Mouse (Mus musculus) testis, postnatal 14 days (tissue): ENCODE data around the gene Rab5c.

Experiments
- DNase-seq: peaks from one replicate; pipeline ENCODE4 v3.0.0; 2021; ENCODE audit warnings: low spot score

Gene Rab5c

DNA sequence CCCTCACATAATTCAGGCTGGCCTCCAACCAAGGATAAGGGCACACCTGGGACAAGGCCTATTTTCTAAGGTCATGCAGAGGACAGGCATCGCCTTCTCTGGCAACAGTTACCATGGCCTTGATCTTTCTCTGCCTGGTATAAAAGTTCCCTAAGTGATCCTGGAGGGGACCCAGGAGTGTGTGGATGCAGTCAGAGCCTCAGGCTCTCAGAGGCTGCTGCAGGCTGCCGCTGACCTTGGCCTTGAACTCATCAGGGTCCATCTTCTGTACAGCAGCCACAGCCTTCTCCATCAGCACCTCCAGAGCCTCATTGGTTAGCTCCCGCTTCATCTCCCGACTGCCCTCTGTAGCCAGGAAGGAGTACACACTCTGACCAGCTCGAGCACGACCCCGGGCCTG lies 40.1 kb downstream of the Rab5c start:
- no peak for DNase-seq

DNA sequence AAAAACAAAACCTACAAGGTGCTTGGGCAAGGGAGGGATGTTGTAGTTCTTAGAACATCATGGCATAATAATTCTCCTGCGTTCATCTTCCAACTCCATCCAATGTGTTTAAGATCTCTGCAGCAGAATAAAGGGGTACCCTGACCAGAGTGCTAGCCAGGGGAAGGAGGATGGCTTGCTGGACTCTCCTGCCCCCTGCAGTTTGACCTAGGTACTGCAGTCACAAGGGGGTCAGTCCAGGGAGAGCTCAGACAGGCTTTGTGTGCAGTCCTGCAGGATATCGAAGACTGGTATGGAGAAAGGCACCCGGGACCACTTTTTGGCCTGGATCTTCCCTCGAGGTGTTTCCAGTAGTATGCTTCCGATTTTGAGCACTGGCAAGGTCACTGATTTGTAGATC lies 43.1 kb downstream of the Rab5c start:
- peak; percentile 48 for DNase-seq

DNA sequence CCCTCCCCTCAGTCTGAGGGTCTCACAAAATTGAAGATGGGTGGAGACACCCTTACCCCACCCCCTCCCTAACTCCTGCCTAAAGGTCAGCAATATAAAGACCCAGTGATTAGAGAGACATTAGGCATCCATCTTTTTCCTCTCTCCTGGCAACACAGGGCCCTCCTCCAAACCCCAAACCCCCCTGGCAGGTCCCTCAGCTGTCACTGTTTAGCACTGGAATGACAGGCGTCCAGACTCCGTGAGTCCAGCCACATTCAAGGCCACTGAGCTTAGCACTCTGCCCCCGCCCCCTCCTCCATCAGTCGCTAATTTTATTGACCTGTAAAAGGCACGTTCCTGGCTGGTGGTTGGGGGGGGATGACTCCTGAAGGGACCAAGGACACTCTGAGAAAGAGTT lies 44.9 kb downstream of the Rab5c start:
- DNase-seq, result no peak

DNA sequence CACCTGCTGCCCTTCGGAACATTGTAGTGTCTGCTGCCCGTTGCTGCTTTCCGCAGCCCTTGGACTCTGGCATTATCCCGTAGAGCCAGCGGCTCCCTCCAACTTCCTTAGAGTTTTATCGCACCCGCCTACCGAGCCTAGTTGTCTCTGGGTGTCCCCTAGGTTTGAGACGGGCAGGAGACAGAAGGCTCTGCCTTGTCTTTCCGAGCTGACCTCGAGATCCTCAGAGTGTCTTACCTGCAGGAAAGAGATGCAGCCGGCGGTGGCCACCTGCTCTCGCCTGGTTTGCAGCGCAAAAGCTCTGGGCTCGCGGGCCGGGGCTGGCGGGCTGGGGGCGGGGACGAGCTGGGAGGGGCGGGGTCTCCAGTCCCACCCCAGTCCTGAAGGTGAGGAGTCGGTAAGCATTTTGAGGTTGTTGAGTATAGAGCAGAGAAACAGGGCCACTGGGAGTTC lies 45.8 kb downstream of the Rab5c start, which contains the start of gene Zfp385c:
Gene Zfp385c, minus strand, starts transcription at position 292 of the 453 bp plus-strand sequence.
- no peak for DNase-seq

DNA sequence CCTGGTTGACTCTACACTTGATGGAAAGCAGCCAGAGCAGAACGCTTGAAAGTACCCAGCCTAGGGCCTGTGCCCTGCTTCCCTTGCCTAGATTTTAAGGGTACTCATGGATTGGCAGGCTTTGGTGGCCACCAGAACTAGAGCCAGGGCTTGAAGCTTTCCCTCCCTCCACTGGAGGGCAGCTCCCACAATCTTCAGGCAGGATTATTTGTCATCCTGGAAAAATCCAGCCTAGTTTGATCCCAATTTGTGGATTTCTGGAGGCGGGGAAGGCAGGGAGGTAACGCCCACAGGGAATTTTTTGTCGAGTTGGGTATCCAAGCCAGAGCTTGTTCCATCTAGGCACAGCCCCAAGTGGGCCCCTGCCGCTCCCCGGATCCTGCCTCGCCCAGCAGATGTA lies 47.6 kb downstream of the Rab5c start:
- no peak for DNase-seq

DNA sequence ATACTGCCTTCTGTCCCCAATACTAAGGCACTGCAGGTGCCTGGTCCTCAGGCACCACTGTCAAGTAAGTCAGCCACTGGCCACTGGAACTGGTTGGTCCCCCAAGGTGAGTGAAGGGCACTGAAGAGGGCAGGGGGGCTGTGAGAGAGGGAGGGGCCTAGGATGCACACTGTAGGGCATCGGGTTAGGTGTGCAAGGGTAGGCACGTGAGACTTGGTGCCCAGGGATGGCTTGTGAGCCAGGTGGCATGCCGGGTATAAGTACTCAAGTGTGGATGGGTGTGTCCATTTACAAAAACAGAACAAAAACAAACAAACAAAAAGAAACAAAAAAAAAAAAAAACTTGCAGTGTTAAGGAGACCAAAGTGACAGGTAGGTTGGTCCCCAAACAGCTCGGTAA lies 49.6 kb downstream of the Rab5c start:
- no peak for DNase-seq

DNA sequence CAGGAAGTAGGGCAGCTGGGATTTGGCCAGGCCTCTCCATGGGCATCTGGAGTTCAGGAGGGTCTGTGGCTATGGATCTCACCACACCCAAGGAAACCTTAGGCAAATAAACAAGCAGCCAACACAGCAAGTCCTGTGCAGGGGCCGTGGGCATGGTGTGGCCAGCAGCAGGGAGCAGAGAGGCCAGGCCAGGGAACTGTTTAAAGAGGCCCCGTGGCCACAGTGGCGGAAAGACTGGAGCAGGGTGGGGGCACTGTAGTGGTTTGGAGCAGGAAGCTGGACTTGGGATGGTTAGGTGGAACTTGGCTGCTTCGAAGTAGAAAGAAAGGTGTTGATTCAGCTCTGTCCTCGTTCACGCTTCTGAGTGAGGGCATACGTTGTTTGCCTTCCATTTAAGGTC lies 50.8 kb downstream of the Rab5c start:
- DNase-seq, result no peak

DNA sequence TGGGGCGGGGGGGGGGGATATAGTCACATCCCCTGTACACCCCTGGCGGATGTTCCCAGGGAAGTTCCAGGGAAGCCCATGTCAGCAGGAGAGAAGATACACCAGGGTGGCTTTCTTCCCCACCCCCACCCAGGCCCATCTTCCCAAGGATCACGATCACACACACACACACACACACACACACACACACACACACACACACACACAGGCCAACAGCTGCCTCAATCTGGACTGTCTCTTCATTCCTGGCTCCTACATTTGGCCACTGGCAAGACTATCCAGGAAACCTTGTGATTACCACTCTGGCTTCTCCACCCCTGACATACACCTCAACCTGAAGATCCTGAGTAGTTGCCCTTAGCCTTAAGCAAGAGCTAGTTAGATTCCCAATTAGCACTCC lies 52.6 kb downstream of the Rab5c start:
- DNase-seq, result no peak

DNA sequence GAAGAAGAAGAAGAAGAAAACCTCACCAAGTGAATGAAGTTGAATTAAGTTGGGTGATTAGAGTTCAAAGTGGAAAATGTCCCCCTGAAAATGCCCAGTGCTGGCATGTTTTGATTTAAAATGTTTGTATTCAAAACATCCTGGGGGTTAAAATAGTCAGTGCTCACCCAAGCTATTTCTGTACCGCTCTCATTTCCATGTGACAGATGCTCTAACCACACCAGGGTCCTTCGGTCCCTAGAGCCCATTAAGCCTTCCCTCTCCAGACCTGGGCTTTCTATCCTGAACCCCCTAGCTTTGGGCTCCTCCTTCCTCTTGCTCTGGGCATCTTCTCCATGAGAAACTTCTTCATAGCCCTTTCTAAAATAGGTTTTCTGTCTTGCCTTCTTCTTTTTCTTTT lies 53.9 kb downstream of the Rab5c start:
- no peak for DNase-seq

DNA sequence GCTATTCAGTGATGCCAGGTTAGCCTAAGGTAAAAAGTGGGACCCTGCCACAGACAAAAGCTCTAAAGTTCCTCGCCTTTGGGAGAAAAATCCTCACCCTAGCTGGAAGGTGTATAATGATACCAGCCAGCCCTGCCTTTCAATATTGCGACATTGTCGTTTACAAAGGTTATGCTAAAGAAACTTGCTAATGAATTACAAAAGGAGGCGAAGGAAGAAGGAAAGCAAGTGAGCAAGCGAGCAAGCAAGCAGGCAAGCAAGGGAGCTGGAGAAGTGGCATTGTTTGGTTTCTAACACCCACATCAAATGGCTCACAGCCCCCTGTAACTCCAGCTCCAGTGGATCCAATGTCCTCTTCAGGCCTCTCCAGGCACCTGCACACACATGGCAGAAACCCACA lies 55.5 kb downstream of the Rab5c start:
- no peak for DNase-seq

DNA sequence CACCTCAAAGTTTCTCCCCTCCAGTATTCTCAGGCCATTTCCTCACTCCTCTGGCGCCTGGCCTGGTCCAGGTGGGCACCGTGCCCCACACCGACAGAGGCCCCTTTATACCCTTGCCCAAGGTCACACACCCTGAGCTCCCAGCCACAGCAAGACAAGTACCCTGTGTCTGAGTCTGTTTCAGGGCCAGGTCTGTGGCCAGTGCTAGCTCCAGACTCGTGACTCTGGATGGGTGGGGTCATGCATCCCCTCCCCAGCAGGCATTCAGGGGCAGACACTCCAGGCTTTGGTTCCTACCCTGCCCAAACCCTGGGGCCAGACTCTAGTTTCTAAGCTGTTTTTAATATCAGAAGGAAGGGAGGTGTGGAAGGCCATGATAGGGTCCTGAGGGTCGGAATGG lies 56.2 kb downstream of the Rab5c start:
- no peak for DNase-seq

DNA sequence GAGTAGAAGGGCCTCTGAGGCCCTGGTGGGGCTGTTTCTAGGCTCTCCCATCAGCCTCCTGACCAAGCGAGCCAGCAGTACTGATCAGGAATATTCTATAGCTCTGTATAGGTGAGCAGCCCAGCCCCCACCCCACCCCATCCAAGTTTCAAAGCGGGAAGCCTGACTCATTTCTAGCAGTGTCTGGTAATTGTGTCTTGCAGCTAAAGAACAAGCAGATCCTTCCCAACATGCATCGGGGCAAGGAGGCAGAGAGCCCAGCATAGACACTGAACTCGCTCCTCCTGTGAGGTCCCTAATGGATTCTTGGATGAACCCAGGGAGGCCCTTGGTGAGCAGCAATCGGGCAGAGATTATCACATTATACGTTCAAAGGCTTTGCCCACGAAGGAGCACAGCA lies 60.2 kb downstream of the Rab5c start:
- DNase-seq, result no peak

DNA sequence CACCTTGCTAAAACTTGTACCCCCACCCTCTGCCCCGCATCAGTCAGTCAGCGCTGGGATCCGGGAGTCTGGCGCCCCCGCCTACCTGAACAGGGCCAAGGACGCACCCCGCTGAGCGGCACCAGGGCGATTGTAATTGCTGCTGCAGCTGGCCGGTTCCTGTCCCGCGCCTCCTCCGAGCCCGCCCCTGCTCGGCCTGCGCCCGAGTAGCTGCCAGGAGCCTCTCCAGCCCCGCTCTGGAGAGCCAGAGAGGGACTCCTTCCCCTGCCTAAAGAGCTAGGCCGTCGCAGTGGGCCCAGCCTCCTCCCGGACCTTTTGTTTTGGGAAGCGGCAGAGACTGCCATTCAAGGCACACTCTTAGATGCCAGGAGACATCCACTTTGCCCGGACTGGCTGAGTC lies 64.8 kb downstream of the Rab5c start:
- peak; percentile 39 for DNase-seq

DNA sequence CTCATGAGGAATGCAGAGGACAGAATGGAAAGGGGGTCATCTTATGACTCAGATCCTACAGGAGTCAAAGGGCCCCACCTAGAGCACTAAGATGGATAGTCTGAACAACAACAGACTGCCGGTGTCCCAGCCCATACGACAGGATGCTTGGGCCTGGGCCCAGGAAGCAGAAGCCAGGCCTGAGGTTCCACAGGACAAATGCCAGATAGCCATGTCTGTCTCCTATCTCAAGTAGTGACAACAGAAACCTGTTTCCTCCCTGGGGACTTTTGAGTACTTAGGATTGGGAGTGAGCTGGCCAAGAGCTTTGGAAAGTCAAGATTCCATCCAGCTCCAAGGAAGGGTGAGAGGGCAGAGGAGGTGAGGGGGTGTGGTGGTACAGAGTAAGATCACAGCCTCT lies 66.1 kb downstream of the Rab5c start:
- DNase-seq, result no peak

DNA sequence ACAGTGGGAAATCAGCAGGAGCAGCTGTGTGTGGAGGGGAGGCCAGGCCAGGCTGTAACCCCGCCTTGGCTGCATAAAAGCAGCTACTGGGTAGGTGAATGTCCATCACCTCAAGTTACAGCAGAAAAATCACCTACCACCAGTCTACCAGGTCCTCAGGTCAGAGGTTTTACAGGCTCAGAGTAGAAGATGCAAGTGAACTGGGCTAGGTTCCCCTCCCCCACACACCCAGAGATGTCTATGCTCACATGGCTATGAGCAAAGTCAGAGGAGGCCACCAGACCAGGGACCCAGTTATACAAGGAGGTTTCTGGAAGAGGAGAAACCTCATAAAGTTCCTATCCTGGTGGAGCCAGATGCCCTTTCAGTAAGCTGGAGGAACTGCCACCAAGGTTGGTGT lies 67.0 kb downstream of the Rab5c start:
- DNase-seq, result no peak
